Mouse (Mus musculus): ENCODE measurements at regions not wholly inside any gene's neighbourhood (a gene's known extent, or its start where the extent isn't known, plus 50 kb on each side); places are given as distances from the start of the nearest gene placed in this dataset.
A peak's percentile ranks its signal among the peaks of the same experiment; 100 is the strongest.
"Not testable (repeated sequence)": the region's sequence is repeated elsewhere in the genome, so short reads cannot be mapped to it uniquely, and the experiment has no call there.

- intact Hi-C loops (cut with DNase I): loop anchor here (2.0 to 10.0 kb wide), 2 partner anchors 126 to 1538 kb away; no protein-coding TSS in a partner anchor
- no peak for DNase-seq
Observed at GRCm38 (mm10) chr9:116427278-116427677, 252.1 kb upstream of the Tgfbr2 start.

DNA sequence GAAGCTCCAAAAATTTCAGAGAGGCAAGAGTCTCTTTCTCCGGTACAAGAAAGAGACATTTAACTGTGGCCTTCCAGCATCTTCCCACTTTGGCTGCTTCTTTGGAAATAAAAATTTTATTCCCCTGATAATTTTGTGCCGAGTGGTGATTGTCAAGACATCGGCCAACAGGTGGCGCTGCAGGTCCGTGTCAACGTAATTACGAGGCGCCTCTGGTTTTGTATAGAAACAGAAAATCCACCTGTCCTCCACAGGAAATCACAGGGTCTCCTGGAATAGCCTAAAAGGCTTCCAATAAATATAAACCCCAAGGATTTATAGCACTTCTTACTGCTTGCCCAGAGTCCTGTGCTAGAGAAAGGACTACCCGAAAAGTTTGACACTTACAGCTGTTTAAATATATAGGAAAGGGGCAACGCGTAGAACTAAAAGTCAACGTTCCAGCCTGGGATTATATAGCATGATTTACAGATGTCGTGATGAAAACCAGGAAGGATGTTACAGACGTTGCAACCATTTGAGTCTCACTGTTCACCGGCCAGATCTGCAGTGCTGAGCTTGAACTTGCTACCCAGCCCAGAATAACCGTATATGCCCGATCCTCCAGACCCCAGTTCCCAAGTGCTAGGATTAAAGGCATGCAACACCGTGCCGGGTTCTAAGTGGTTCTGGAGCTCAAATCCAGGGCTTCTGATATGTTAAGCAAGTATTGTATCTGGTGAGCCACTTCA, 251.3 kb upstream of the Tgfbr2 start:
- intact Hi-C loops (cut with DNase I): loop anchor here (2.0 to 10.0 kb wide), 2 partner anchors 126 to 1538 kb away; no protein-coding TSS in a partner anchor
- peak; percentile 72 to 82 for DNase-seq

DNA sequence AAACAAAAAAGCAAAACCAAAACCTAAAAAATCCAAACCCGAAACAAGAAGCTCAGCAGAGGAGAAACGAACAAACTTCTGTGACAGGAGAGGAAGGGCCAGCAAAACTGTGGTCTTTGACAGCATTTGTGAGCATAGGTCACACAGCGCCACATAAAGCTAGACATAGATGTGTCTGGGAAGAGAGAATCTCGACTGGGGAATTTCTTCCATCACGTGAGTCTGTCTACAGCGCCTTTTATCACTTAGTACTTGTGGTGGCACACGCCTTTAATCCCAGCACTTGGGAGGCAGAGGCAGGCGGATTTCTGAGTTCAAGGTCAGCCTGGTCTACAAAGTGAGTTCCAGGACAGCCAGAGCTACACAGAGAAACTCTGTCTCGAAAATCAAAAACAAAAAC, 250.2 kb upstream of the Tgfbr2 start:
- intact Hi-C loops (cut with DNase I): loop anchor here (10.0 kb wide), 1 partner anchor 1539 kb away; no protein-coding TSS in a partner anchor
- not testable (repeated sequence) for DNase-seq

DNA sequence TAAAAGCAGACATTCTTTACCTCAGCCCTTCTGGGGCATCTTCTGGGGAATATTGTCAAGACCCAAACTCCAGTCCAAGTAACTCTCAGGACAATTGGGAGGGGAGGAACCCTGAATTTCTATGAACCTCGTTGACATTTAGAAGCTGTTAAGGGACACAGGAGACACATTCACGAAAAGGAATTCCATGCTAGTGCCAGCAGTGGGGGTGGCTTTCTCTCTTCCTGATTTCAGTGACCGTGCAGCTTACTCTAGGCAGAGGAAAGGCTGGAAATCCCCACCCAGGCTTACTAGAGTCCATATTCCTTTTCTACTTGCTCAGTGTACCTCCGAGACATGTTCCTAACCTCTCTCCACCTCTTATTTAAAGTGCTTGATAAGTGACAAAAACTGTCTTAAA, 239.9 kb upstream of the Tgfbr2 start:
- DNase-seq: no peak
- intact Hi-C loops (cut with DNase I): no loop called here

GRCm38 (mm10) chr9:116411067-116411466, 235.9 kb upstream of the Tgfbr2 start:
- no peak for DNase-seq
- intact Hi-C loops (cut with DNase I): no loop called here

- intact Hi-C loops (cut with DNase I): no loop called here
- DNase-seq: no peak
Observed at GRCm38 (mm10) chr9:116410461-116410860, 235.3 kb upstream of the Tgfbr2 start.

- intact Hi-C loops (cut with DNase I): no loop called here
- DNase-seq: no peak
Observed at GRCm38 (mm10) chr9:116408116-116408515, 233.0 kb upstream of the Tgfbr2 start.

DNA sequence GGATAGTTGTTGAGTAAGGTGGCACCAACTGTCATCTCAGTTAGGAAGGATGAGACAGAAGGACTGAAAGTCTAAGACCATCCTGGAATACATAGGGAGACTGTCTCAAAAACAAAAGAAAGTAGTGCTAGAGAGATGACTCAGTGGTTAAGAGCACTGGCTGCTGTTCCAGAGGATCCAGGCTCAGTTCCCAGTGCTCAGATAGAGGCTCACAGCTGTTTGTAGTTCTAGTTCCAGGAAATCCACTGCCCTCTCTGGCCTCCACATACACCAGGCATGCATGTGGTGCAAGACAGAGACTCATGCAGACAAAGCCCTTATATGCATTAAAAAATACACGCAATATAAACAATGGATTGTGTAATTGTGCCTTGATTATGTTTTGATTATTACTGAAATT, 229.9 kb upstream of the Tgfbr2 start:
- DNase-seq: no peak
- intact Hi-C loops (cut with DNase I): no loop called here

- intact Hi-C loops (cut with DNase I): no loop called here
- no peak for DNase-seq
Observed at GRCm38 (mm10) chr9:116401821-116402220, 226.7 kb upstream of the Tgfbr2 start.

- DNase-seq: no peak
- intact Hi-C loops (cut with DNase I): no loop called here
Observed at GRCm38 (mm10) chr9:116400270-116400669, 225.1 kb upstream of the Tgfbr2 start.

- DNase-seq: no peak
- intact Hi-C loops (cut with DNase I): no loop called here
Observed at GRCm38 (mm10) chr9:116399296-116399695, 224.1 kb upstream of the Tgfbr2 start.

- DNase-seq: no peak
- intact Hi-C loops (cut with DNase I): no loop called here
Observed at GRCm38 (mm10) chr9:116392258-116392657, 217.1 kb upstream of the Tgfbr2 start.

DNA sequence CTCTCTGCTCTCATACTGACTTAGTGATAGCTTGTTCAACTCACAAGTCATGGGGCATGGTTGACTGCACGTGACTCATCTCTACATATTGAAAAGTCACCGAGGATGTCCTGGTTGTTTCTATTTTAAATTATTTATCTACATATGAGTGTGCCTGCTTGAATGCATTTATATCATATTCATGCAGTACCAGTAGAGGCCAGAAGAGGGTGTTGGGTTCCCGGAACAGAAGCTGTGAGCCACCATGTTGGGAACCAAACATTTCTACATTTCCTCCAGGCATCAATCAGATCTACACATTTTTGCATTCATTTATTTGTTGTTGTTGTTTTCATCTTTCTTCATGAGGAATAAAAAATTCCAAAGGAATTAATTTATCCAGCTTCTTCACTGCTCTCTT, 214.6 kb upstream of the Tgfbr2 start:
- DNase-seq: no peak
- intact Hi-C loops (cut with DNase I): no loop called here

DNA sequence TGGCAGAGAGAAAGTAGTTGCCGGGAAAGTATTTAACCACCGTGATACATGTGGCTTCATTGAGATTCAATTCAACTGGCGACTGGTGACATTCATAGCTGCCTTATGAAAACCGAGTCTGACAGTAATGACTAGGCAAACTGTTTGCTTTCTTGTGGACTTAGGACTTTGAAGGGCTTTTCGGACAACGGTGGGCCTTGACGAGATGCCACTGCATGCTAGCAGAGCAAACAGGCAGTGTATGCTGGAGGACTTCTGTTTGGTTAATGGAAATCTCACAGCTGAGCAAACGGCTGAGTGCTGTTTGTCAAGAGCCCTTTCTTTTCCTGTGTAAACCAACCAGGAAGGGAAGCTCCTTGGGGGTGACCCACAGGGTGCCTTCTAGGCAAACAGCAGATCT, 213.7 kb upstream of the Tgfbr2 start:
- no peak for DNase-seq

DNA sequence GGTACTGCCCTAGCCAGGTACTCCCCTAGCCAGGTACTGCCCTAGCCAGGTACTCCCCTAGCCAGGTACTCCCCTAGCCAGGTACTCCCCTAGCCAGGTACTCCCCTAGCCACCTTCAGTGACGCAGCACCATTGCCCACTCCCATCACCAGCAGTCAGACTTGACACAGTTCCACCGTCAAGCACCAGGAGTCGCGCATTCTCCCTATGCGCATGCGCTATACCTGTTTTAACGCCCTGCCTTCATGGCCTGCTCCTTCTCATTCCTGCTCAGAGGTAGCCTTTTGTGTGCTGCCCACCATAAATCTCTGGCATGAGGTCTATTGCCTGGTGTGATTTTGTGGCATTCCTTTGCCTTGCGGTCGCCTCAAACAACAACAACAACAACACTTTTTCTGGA, 212.9 kb upstream of the Tgfbr2 start:
- intact Hi-C loops (cut with DNase I): no loop called here
- DNase-seq: no peak

More for the DNA sequence above, 213.7 kb upstream of the Tgfbr2 start:
- intact Hi-C loops (cut with DNase I): no loop called here

DNA sequence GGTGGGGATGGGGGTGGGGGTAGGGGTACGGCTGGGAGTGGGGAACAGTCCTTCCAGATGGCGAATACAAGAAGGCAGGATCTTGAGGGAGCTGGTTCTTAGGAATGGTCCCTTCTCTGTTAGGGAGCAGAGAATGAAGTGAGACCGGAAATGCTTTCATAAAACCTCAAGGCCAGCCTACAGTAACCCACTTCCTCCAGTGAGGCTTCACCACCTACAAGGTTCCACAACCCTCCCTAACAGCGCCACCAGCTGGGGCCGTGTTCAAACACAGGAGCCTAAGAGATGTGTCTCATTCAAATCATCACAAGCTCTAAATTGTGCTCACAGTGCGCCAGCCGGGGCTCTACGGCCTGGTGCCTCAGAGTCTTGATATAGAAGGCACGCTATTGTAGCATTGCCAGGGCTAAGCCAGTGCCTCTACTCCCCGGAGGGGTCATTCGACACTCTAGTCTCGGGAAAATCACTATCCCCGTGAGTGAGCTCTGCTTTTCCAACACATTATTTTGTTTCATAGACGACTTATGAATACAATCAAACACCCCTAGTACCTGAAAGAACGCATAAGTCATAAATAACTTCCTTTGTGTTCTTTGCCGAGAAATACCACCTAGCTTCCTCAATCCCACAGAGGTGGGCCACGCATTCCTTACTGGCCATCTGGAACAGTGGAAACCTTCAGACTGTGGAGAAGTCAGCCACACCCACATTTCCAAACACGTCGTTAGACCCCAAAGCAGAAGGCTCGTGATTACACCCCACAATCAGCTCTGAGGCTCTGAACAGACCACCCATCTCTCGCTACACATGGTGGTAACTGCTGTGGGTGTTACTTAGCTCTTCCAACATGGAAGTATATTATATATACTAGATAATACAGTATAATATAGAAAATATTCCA, 209.3 kb upstream of the Tgfbr2 start:
- DNase-seq: peak; percentile 82 to 87
- intact Hi-C loops (cut with DNase I): loop anchor here (2.0 to 5.0 kb wide), 2 partner anchors 297 to 324 kb away; no protein-coding TSS in a partner anchor

DNA sequence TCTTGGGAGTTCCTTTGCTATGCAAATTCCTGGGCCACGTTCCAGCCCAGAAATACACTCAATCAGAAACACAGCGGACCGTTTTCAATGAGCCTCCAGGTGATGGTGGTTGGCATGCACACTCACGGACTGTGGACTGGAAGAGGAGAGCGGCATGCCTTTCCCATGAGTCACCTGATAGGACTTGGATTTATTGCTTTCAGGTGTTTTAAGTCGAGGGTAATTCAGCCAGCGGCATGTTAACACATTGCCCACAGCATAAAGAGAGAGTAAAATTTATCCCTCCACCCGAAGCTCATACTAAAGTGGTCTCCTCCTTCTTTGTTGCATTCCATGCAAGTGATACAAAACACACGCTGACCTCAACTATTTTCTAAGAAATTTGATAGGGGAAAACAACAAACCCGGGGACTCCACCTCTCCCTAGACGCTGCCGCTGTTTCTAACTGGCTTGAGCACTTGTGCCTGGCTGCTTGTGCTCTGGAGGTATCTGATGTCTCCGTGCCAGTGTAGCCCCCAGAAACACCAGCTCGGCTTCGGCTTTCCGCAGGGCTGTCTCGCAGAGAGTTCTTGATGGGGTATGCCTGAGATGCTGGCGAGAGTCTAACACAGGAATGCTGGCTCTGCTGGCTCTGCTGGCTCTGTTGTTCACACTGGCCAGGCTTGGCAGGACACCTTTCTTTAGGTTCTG, 208.4 kb upstream of the Tgfbr2 start:
- intact Hi-C loops (cut with DNase I): loop anchor here (2.0 to 5.0 kb wide), 2 partner anchors 296 to 323 kb away; no protein-coding TSS in a partner anchor
- DNase-seq: peak; percentile 21 to 43

GRCm38 (mm10) chr9:116377706-116378105, 202.5 kb upstream of the Tgfbr2 start:
- no peak for DNase-seq
- intact Hi-C loops (cut with DNase I): no loop called here

DNA sequence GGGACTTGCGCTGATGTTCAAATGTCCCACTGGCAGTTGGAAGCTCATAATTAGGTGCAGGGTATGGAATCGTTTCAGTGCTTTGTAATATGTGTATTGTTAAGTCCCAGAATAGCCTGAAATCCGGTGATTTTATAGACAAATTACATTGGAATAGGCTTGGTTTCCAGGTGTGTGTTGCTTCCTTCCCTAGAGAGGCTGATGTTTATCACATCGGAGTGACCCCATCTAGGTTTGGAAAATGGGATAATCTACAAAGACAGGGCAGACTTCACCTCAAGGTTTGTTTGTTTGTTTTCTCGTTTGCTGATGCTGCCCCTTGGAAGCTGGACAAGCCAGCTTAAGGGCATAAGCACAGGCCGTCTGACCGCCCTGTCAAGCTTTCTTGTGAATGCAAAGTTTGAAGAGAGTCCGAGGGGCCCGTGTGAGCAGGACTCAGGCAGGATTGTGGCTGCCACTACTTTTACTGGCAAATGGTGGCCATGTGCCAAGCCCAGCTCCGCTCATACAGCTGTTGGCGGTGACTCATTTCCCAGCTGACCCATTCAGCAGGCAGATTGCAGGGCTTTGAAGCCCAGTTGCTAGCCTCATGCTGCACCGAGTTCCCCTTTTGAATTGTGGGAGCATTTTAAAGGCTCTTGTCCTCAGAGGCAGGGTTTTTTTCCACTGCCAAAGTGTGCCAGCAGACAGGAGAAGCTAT, 200.6 kb upstream of the Tgfbr2 start:
- intact Hi-C loops (cut with DNase I): no loop called here
- DNase-seq: peak; percentile 76 to 83

GRCm38 (mm10) chr9:116374343-116374742, 199.2 kb upstream of the Tgfbr2 start:
- intact Hi-C loops (cut with DNase I): no loop called here
- no peak for DNase-seq
